Mouse (Mus musculus): Measurements from ENCODE around the gene Mlst8. TPM values are rescaled to one million over a fixed set of nuclear protein-coding genes. Genes with fewer than 3 reads are reported as not detected.

Gene Mlst8
- polyA plus RNA-seq, 1 experiment from 2014 or later = 36.4 TPM

DNA sequence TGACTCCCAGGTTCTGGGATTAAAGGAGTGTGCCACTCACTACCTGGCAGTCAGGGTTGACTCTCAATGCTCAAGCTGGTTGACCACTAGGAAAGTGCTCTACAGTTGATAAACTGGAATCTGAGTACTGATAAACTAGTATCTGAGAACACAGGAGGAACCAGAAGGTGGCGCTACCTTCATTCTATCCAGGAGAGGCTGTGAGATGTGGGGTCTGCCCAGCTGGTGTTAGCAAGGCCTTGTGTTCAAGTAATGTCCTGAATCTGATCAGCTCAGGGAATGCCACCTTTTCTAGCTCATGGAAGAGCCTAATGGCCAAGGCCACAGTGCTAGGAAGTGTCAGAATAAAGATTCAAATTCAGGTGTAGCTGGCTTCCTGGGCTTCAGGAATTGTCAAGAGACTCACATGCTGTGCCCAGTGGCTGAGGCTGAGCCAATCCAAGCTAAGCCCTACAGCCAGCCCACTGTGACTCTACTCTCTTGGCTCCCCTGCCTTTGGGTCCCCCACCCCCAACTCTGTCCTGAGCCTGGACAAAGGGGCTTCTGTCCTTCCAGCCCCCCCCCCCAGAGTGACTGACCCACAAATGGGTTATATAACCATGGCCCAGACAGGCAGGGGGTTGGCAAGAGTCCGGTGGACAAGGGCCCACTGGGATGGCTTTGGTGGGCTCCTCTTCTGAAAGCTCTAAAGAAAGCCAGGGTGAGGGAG is 15.9 kb upstream of the Mlst8 start:
- H3K36me3 ChIP-seq (ENCODE audit: control insufficient read depth, insufficient read depth, low read length) = no peaks in the 10 kb centered on the region
- H3K9ac ChIP-seq (ENCODE audit: low read depth, low read length) = no peak overlapping the region
- no peak overlapping the region for H3K27ac ChIP-seq (ENCODE audit: low read depth, low read length)
- H3K4me3 ChIP-seq (ENCODE audit: low read length) = no peak overlapping the region
- no peaks in the 10 kb centered on the region for H3K9me3 ChIP-seq (ENCODE audit: control insufficient read depth, low read length)
- H3K4me1 ChIP-seq (ENCODE audit: control insufficient read depth, insufficient read depth, low read length) = no peaks in the 10 kb centered on the region
- WGBS = 48% methylated on average over 2 of the region's 2 CpGs
- no peaks in the 10 kb centered on the region for H3K27me3 ChIP-seq (ENCODE audit: control insufficient read depth, insufficient read depth, low read length)
- ATAC-seq (ENCODE audit: low FRiP score, low TSS enrichment) = 0 out of 2 replicates have a peak, but pooled peaks have one; percentile 18
- no peak overlapping the region for H3K4me2 ChIP-seq (replicated peaks; ENCODE audit: low read depth, low read length)

DNA sequence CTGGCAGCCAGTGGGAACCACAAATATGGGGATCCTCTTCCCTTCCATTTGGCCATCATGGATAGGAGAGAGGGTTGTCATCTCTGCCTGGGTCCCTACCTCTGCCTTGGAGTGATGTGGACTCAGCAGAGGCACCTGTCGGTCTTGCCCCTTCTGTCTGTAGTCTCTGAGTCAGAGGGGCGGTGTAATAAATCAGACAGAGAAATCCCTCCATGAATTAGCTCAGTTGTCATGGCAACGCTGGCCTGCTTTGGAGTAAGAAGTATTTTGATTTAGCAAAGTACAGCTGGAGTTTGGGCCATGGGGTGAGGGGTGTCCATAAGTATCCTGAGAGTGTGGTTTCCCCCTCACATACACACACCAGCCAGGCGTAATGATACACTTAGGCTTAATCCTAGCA is 11.5 kb upstream of the Mlst8 start:
- 72% methylated on average over 4 of the region's 4 CpGs for WGBS
- no peak overlapping the region for H3K4me2 ChIP-seq (replicated peaks; ENCODE audit: low read depth, low read length)
- H3K9ac ChIP-seq (ENCODE audit: low read depth, low read length) = no peak overlapping the region
- no peak overlapping the region for H3K27ac ChIP-seq (ENCODE audit: low read depth, low read length)
- peaks cover 9% of the 10 kb centered on the region for H3K27me3 ChIP-seq (ENCODE audit: control insufficient read depth, insufficient read depth, low read length)
- no peak overlapping the region for H3K4me3 ChIP-seq (ENCODE audit: low read length)
- peaks cover 6% of the 10 kb centered on the region; the same call in 1 of the 2 replicates for H3K4me1 ChIP-seq (ENCODE audit: control insufficient read depth, insufficient read depth, low read length)
- no peak for ATAC-seq (ENCODE audit: low FRiP score, low TSS enrichment)
- H3K36me3 ChIP-seq (ENCODE audit: control insufficient read depth, insufficient read depth, low read length) = no peaks in the 10 kb centered on the region
- no peaks in the 10 kb centered on the region for H3K9me3 ChIP-seq (ENCODE audit: control insufficient read depth, low read length)

DNA sequence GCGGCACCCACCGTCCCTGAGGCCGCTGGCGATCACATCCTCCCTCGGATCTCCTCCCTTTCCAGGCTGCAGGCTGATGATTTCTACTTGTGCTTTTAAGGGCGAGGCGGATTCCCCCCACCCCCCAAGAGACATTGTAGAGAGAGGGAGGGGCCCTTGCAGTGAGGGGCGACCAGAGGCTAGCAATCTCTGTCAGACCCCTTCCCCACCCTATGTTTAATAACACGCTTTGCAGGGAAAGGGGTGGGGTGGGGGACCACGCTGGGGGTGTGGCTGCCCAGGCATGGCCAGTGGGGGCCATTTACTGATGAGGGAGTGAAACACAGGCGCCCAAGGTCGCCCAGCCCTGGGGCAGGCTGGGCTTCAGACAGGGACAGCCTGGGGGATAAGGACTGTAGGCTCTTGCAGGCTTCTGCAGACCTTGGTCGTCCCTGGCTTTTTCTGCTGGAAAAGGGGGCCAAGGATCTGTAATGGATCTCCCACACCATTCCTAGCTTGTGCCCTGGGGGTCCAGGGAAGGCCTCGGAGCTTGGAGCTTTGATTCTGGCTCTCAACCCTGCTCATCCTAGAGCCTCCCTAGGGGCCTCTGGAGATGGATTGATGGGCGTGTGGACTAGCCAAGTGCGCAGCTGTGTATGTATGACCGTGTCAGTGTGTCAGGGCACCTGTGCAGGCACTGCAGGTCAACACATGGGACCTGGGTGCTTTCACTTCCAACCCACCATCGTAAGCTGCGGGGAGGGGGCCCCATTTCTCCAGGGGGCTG is 10.6 kb upstream of the Mlst8 start:
- peak overlapping the region; percentile 73 for H3K9ac ChIP-seq (ENCODE audit: low read depth, low read length)
- no peaks in the 10 kb centered on the region for H3K9me3 ChIP-seq (ENCODE audit: control insufficient read depth, low read length)
- no peaks in the 10 kb centered on the region for H3K36me3 ChIP-seq (ENCODE audit: control insufficient read depth, insufficient read depth, low read length)
- H3K4me1 ChIP-seq (ENCODE audit: control insufficient read depth, insufficient read depth, low read length) = peaks cover 6% of the 10 kb centered on the region; the same call in 1 of the 2 replicates
- peaks cover 9% of the 10 kb centered on the region for H3K27me3 ChIP-seq (ENCODE audit: control insufficient read depth, insufficient read depth, low read length)
- H3K4me3 ChIP-seq (ENCODE audit: low read length) = peak overlapping the region; percentile 57
- WGBS = 16% methylated on average over 19 of the region's 19 CpGs
- ATAC-seq (ENCODE audit: low FRiP score, low TSS enrichment) = peak; percentile 39; the same call in 1 of the 2 replicates
- H3K4me2 ChIP-seq (replicated peaks; ENCODE audit: low read depth, low read length) = peak overlapping the region; percentile 95
- H3K27ac ChIP-seq (ENCODE audit: low read depth, low read length) = no peak overlapping the region

DNA sequence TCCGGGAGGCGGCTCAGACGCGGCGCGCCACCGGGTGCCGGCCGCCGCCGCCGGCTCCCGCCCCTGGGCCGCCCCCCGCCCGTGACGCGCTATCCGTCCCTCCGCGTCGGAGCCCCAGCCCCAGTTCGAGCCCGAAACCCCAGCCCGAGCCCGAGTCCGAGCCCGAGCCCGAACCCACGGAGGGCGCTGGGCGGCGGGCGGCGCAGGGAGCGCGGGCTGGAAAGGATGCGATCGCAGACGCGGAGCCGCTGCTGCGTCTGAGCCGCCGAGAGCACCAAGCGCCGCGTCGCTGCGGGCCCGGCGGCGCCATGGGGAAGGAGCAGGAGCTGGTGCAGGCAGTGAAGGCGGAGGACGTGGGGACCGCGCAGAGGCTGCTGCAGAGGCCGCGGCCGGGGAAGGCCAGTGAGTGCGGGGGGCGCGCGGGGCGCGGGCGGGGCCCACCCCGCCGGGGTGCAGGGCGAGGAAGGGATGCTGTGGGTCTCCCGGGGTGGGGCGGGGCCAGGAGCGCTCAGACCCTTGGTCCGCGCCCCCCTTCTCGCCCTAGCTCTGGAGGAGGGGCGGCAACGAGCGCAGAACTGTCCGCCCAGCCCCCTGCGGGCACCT is 9.9 kb upstream of the Mlst8 start:
- H3K9ac ChIP-seq (ENCODE audit: low read depth, low read length) = peak overlapping the region; percentile 73
- peaks cover 6% of the 10 kb centered on the region; the same call in 1 of the 2 replicates for H3K4me1 ChIP-seq (ENCODE audit: control insufficient read depth, insufficient read depth, low read length)
- no peaks in the 10 kb centered on the region for H3K36me3 ChIP-seq (ENCODE audit: control insufficient read depth, insufficient read depth, low read length)
- H3K27me3 ChIP-seq (ENCODE audit: control insufficient read depth, insufficient read depth, low read length) = peaks cover 9% of the 10 kb centered on the region
- peak overlapping the region; percentile 95 for H3K4me2 ChIP-seq (replicated peaks; ENCODE audit: low read depth, low read length)
- peak overlapping the region; percentile 57 for H3K4me3 ChIP-seq (ENCODE audit: low read length)
- no peak overlapping the region for H3K27ac ChIP-seq (ENCODE audit: low read depth, low read length)
- ATAC-seq (ENCODE audit: low FRiP score, low TSS enrichment) = peak; percentile 63
- no peaks in the 10 kb centered on the region for H3K9me3 ChIP-seq (ENCODE audit: control insufficient read depth, low read length)
- WGBS = under 1% methylated on average over 57 of the region's 81 CpGs

DNA sequence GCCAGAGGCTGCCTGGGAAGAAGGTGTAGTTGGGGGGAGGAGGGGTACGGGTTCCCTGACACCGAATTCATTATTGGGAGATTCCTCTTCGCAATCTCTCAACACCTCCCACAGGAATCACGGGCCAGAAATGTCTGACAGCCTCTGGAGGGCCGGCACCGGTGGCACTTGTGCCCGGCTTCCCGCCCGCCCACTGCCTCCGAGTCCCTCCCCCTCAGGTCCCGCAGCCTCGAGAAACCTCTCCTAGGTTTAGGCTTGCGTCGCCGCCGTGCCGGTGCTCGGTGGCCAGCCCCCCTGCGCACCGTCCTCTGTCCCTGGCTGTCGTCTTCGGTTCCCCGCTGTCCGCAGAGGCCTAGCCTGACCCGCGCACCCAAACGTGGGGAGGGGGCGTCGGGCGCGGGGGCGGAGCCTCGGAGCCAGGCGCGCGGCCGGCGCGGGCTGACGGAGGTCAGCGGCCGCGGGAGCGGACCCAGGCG is 9.3 kb upstream of the Mlst8 start, which contains the start of gene Caskin1:
Gene Caskin1, plus strand, starts transcription at position 416 of the 476 bp plus-strand sequence.
- Histone ChIP-seq H3K36me3 (ENCODE audit: control insufficient read depth, insufficient read depth, low read length) (no peaks in the 10 kb centered on the region), H3K27ac (ENCODE audit: low read depth, low read length) (no peak within 1 kb of the TSS), H3K4me1 (ENCODE audit: control insufficient read depth, insufficient read depth, low read length) (peaks cover 6% of the 10 kb centered on the region; the same call in 1 of the 2 replicates), H3K4me3 (ENCODE audit: low read length) (peak within 1 kb of the TSS; percentile 57), H3K4me2 (replicated peaks; ENCODE audit: low read depth, low read length) (peak within 1 kb of the TSS; percentile 95), H3K9ac (ENCODE audit: low read depth, low read length) (peak within 1 kb of the TSS; percentile 73), H3K9me3 (ENCODE audit: control insufficient read depth, low read length) (no peaks in the 10 kb centered on the region), H3K27me3 (ENCODE audit: control insufficient read depth, insufficient read depth, low read length) (peaks cover 9% of the 10 kb centered on the region)
- 2% methylated on average over 40 of the region's 45 CpGs for WGBS
- ATAC-seq (ENCODE audit: low FRiP score, low TSS enrichment) = peak; percentile 51

DNA sequence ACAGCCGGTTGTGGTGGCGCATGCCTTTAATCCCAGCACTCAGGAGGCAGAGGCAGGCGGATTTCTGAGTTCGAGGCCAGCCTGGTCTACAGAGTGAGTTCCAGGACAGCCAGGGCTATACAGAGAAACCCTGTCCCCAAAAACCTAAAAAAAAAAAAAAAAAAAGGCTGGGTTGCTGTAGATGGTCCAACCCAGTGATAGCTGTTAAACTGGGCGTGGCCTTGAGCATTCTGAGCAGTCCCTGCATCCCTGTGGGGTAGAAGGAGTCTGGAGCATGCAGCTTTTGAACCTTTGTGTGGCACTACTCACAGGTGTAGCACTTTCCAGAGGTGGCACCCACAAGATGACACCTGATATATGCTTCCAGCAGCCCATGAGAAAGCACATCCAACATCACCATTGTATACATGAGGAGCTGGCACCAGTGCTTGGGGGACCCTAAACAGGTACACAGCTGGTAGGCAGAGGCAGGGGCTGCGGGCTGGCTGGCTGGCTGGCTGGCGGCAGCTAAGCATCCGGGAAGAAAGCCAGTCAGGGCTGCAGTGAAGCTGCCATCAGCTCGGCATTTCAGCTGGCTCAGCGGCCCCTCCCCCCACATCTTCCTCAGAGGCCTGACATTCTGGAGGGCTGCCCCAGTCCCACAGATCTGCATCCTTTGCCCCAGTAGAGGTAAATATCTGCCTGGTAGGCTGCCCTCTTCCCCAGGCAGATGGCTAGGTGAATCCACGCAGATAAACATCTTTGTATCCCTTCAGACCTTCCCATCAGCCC is 6.4 kb upstream of the Mlst8 start:
- no peak overlapping the region for H3K27ac ChIP-seq (ENCODE audit: low read depth, low read length)
- no peaks in the 10 kb centered on the region for H3K36me3 ChIP-seq (ENCODE audit: control insufficient read depth, insufficient read depth, low read length)
- H3K27me3 ChIP-seq (ENCODE audit: control insufficient read depth, insufficient read depth, low read length) = peaks cover 9% of the 10 kb centered on the region
- peaks cover 6% of the 10 kb centered on the region; the same call in 1 of the 2 replicates for H3K4me1 ChIP-seq (ENCODE audit: control insufficient read depth, insufficient read depth, low read length)
- no peak for ATAC-seq (ENCODE audit: low FRiP score, low TSS enrichment)
- H3K4me3 ChIP-seq (ENCODE audit: low read length) = no peak overlapping the region
- no peaks in the 10 kb centered on the region for H3K9me3 ChIP-seq (ENCODE audit: control insufficient read depth, low read length)
- H3K4me2 ChIP-seq (replicated peaks; ENCODE audit: low read depth, low read length) = no peak overlapping the region
- 49% methylated on average over 11 of the region's 11 CpGs for WGBS
- no peak overlapping the region for H3K9ac ChIP-seq (ENCODE audit: low read depth, low read length)

DNA sequence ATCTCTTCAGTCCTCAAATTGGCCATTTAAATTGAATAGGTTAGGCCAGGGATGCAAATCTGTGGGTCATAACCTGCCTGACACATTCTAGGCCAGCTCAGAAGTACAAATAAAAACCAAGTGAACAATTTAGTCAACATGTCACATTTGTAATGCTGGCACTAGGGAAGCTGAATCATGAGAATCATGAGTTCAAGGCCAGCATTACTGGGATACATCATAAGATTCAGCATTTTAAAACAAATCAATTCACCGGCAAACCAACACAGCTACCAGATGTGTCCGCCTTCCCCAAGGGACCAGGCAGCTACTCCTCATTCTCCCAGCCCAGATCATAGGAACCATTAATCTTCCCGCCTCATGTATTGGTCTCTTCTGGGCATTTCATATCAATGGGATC is 4.6 kb upstream of the Mlst8 start:
- Histone ChIP-seq H3K4me2 (replicated peaks; ENCODE audit: low read depth, low read length) (no peak overlapping the region), H3K27ac (ENCODE audit: low read depth, low read length) (no peak overlapping the region), H3K9me3 (ENCODE audit: control insufficient read depth, low read length) (no peaks in the 10 kb centered on the region), H3K27me3 (ENCODE audit: control insufficient read depth, insufficient read depth, low read length) (peaks cover 7% of the 10 kb centered on the region), H3K4me1 (ENCODE audit: control insufficient read depth, insufficient read depth, low read length) (no peaks in the 10 kb centered on the region; the same call in 1 of the 2 replicates), H3K36me3 (ENCODE audit: control insufficient read depth, insufficient read depth, low read length) (no peaks in the 10 kb centered on the region), H3K9ac (ENCODE audit: low read depth, low read length) (no peak overlapping the region), H3K4me3 (ENCODE audit: low read length) (no peak overlapping the region)
- WGBS = 85% methylated on average over 3 of the region's 3 CpGs
- ATAC-seq (ENCODE audit: low FRiP score, low TSS enrichment) = no peak

DNA sequence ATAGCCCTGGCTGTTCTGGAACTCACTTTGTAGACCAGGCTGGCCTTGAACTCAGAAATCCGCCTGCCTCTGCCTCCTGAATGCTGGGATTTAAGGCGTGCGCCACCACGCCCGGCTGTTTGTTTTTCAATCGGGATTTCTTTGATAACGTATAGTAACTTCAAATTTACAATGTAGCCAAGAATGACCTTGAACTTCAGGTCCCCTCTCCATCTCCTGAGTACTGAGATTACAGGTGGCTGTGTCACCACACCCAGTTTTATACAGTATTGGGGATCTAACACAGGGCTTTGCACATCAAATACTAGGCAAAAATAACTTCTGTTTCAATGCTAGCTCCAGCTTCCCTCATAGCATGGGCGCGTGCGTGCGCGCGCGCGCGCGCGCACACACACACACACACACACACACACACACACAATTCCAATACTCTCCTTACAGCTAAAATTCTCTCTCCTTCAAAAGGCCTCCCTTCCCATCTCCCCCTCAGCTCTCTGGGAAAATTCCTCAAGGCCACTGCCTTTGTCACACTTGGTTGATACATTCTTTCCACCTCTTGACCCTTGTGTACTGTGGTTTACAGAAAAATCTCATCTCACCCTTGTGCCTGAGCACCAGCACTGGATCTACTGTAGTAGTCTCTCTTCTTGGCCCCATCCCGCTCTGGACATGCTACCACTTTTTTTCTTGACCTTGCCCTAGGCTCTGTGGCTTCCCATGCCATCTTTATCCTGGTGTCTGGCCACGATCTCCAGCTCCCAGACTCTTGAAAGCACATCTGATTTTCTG is 2.3 kb upstream of the Mlst8 start:
- H3K36me3 ChIP-seq (ENCODE audit: control insufficient read depth, insufficient read depth, low read length) = peaks cover 12% of the 10 kb centered on the region
- H3K27ac ChIP-seq (ENCODE audit: low read depth, low read length) = no peak overlapping the region
- 94% methylated on average over 20 of the region's 20 CpGs for WGBS
- no peak overlapping the region for H3K4me2 ChIP-seq (replicated peaks; ENCODE audit: low read depth, low read length)
- H3K9ac ChIP-seq (ENCODE audit: low read depth, low read length) = no peak overlapping the region
- no peak for ATAC-seq (ENCODE audit: low FRiP score, low TSS enrichment)
- peaks cover 10% of the 10 kb centered on the region for H3K4me1 ChIP-seq (ENCODE audit: control insufficient read depth, insufficient read depth, low read length)
- H3K9me3 ChIP-seq (ENCODE audit: control insufficient read depth, low read length) = no peaks in the 10 kb centered on the region
- H3K4me3 ChIP-seq (ENCODE audit: low read length) = no peak overlapping the region
- no peaks in the 10 kb centered on the region; the same call in 1 of the 2 replicates for H3K27me3 ChIP-seq (ENCODE audit: control insufficient read depth, insufficient read depth, low read length)

Measured in kidney, embryonic 14.5 days (tissue).